Mouse (Mus musculus): ENCODE results near the gene Repin1.

Repin1 gene

GRCm38 (mm10) chr6:48626984-48627383 lies 33.3 kb downstream of the Repin1 start:
- DNase-seq, result peak; percentile 41 to 57

DNA sequence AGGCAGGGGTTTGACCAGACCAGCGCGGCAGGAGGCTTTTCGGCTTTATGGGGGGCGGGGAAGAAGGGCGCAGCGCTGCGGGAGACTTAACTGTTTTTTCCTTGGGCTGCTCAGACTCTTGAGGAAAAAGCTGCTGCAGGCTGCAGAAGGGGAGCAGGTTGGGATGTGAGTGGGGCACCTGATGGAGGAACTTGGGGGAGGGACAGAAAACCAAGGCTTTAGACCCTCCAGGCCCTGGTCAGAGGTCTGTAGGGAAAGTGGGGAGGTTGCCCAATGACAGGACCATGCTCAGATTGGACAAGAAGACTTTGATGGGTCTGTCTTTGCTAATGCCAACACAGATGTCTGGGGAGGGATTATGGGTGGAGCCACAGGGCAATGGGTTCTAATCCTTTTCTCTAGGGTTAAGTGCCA lies 33.8 kb downstream of the Repin1 start:
- no peak for DNase-seq

- DNase-seq, result no peak
Observed at GRCm38 (mm10) chr6:48628377-48628776, 34.7 kb downstream of the Repin1 start.

DNA sequence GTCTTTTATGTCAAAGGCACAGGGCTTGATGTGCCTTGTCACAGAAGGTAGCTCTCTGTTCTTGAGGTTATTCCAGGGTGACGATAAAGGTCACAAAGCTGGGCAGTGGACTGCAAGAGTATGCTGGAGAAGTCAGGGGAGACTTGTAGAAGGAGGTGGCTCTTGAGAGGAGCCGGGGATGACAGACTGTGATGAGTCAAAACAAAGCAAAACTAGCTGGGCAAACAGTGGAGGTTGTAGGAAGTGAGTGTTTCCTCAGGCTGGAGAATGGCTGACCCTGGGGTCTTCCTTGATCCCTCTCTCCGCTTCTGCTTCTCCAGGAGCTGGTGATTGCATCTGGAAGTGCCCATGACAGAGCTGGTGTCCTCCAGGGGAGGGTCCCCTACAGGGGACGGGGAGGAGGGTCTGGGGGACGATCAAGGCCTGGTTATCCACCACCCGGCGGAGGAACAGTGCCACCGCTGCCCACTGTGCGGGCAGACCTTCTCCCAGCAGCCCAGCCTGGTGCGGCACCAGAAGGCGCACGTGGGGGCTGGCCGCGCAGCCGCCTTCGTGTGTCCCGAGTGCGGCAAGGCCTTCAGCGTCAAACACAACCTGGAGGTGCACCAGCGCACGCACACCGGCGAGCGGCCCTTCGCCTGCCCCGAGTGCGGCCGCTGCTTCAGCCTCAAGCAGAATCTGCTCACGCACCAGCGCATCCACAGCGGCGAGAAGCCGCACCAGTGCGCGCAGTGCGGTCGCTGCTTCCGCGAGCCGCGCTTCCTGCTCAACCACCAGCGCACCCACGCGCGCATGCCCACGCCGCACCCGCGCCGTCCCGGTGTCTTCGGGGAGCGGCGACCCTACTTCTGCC lies 35.4 kb downstream of the Repin1 start:
- DNase-seq, result peak; percentile 25 to 39

DNA sequence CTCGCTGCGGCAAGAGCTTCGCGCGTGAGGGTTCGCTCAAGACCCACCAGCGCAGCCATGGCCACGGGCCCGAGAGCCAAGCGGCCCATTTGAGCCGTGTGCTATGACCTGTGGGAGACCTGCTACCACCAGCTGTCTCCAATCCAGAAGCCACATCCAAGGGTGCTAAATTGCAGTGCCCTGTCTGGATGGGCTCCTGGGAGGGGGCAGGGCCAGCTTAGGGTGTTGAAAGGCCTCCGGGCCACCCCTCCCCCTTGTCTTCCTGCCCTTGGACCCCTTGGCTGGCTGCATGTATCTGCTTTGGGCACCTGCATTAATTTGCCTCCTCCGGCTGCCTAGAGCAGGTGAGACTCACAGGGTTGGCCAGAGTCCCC lies 36.0 kb downstream of the Repin1 start:
- DNase-seq, result no peak

GRCm38 (mm10) chr6:48630831-48631230 lies 37.1 kb downstream of the Repin1 start:
- peak in 1 of 2 experiments; percentile 12 for DNase-seq

DNA sequence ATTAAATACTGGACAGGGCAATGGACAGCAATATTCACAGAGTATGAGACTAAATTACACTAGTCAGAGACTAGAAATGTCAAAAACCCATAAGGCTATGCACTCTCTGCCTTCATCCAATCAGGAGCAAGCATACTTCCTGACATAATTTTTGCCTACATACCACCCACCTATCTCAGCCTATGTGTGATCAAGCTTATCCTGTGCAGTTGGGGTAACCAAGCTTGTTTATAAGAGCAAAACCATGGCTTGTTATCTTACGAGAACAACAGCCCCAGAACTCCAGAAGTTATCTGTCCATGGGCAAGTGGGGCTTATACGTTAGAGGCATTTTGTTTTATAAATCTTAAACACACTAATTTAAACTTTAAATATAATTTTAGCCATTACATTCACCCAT lies 41.4 kb downstream of the Repin1 start:
- DNase-seq, result no peak

DNA sequence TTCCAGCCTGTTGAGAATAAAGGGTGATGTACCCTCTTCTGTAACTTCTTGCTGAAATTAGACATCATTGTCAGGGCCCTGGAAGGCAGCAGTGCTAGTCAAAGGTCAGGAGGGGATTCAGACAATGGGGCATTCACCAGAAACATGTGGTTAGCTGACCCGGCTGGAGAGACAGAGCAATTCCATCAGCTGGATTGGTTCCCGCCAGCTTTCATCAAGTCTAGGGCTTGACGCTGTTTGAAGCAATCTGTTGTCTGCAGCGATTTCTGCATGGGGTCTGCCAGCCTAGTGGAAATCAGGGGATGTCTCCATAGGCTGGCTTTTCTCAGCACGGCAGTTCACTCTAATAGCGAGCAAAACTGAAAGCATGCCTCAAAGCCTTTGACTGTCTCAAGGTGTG lies 42.8 kb downstream of the Repin1 start:
- peak in 1 of 2 experiments; percentile 15 for DNase-seq

GRCm38 (mm10) chr6:48637811-48638500 lies 44.3 kb downstream of the Repin1 start:
- DNase-seq, result no peak

- no peak for DNase-seq
Observed at GRCm38 (mm10) chr6:48638553-48638952, 44.9 kb downstream of the Repin1 start.

DNA sequence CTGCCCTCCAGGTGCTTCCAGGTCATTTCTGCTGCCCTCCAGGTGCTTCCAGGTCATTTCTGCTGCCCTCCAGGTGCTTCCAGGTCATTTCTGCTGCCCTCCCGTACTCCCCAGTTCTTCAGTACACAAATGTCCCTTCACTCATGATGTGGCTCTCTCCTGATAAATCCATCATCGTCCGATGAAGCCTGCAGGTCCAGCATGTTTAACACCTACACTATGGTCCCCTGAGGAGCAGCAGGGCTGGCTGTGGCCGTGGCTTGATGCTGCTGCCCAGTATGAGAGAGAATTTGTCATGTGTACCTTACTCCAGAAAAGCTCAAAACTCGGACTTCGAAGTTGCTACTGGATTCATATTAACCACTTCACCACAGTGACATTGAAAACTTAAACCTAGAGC lies 47.7 kb downstream of the Repin1 start:
- DNase-seq, result no peak

- peak in 1 of 2 experiments; percentile 40 for DNase-seq
Observed at GRCm38 (mm10) chr6:48642764-48643292, 49.1 kb downstream of the Repin1 start.

DNA sequence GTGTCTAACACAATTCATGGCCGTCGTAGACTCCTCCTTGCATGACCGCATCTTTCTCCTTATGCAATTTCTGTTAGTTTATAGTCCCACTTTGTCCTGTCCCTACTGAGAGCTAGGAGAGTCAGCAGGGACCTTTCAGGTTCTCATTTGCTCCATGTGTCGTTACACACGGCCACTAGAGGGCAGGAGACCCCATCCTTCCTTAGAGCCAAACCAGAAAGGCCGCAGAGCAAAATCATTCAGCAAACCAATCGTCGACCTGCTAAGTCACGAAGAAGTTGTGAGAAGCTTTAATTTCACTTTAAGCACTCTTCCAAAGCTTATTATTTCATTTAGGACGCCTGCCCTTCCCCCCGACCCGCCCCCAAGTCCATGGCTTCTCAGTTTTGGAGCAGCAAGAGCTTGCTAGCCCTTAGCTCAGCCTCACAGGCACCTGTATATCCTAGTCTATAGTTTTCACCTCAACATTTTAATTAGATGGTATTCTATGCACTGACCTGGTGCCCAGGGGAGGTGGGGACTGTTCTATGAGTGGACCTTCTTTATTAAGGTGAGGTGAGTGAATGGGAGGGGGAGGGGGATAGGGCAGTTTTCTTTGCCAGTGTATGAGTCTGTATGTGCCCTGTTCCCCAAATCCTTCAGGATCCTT lies 52.1 kb downstream of the Repin1 start:
- DNase-seq, result peak; percentile 65 to 79

DNA sequence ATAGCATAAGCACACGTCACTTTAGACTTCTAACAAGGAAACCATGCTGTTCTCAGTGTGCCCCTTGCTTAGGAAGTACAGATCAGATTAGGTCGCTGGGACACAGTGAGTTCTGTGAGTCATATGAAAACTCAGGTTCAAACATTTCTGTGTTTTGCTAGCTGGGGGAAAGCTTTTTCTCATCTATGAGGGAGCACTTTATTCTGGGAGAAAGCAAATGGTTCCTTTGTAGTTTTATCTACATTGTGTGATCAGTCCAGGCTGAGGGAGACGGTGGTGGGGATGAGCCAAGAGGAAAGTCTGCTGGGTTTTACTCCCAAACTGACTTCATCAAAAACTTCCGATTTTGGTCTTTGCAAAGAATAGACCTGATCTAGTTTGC lies 52.6 kb downstream of the Repin1 start:
- no peak for DNase-seq

GRCm38 (mm10) chr6:48646995-48647394 lies 53.3 kb downstream of the Repin1 start, which contains the start of gene Gimap8:
Gimap8 (plus strand) TSS chr6:48647234.
- peak; percentile 81 to 84 for DNase-seq

DNA sequence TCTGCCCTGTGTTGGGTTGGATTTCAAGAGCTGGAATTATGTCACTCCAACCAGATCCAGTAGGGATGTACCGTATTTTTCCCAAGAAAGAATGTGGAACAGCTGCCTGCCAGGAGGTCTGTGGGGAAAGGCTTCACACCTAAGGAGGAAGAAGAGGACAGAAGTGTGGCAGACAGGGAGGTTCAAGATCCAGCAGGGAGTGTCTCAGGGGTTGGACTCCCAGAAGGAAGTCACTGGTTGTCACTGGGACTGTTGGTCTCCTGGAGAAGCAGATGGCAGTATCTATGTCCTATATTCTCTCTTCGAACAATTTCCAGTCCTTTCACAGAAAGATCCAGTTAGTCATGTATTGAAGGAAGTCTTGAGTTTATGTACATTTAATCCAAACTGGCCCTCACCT lies 53.9 kb downstream of the Repin1 start:
- DNase-seq, result no peak

All from lung, postnatal 4 days (tissue).